24 mouse cellular contexts compared by ENCODE assay signal in the genomic region with DNA sequence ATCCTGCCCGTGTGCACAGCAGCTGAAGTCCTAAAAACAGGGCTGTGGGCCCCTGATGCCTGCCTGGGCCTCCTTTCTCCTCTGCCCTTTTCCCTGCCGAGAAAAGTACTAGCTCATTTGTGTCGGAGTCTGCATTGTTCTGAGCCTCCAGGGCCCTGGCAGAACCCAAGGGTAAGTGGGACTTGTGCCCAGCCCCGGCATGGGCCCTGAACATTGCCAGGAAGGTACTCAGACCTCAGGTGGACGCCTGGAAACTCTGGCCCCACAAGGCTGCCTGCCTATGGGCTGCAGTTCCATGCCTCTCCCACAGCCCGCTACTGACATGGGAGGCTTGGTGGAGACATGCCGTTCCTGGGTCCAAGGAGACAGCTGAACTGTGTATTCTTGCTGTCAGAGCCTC.
DNase-seq lines count a peak whose midpoint lies in the region; ATAC-seq lines count a peak whose summit lies in the region.
"Had no signal": no experiment of that assay in that cellular context is flagged by ENCODE, and none has a peak within 500 bp of the region (broad histone marks: within the 10 kb centered on the region; RNA-seq: fewer than 3 reads in every experiment).

No protein-coding gene starts in this region.

- peak overlapping the region; percentile 66; the same call in 1 of the 2 replicates for H3K27ac ChIP-seq in hindbrain, embryonic 13.5 days
- H3K27ac ChIP-seq in hindbrain, embryonic 11.5 days (ENCODE audit: low read depth, low read length) = no peak overlapping the region
- H3K27ac ChIP-seq in kidney, embryonic 15.5 days = no peak overlapping the region
- H3K27ac ChIP-seq: embryonic facial prominence, embryonic 10.5 days; gastrocnemius, adult 2 months; neural tube, embryonic 13.5 days; stomach, embryonic 15.5 days had no signal

- peaks cover 66% of the 10 kb centered on the region for H3K4me1 ChIP-seq in hindbrain, embryonic 13.5 days (replicated peaks)
- H3K4me1 ChIP-seq in hindbrain, embryonic 11.5 days (replicated peaks; ENCODE audit: control insufficient read depth, insufficient read depth, low read length) = no peaks in the 10 kb centered on the region
- peaks cover 4% of the 10 kb centered on the region for H3K4me1 ChIP-seq in kidney, embryonic 15.5 days
- H3K4me1 ChIP-seq: stomach, embryonic 15.5 days had no signal

- WGBS in hindbrain, embryonic 13.5 days = 71% methylated on average over 7 of the region's 7 CpGs
- WGBS in hindbrain, embryonic 11.5 days = 87% methylated on average over 7 of the region's 7 CpGs
- WGBS in kidney, embryonic 15.5 days = 84% methylated on average over 7 of the region's 7 CpGs

- no peak overlapping the region for H3K4me3 ChIP-seq in hindbrain, embryonic 13.5 days
- H3K4me3 ChIP-seq in hindbrain, embryonic 11.5 days (ENCODE audit: low read depth, low read length) = no peak overlapping the region
- no peak overlapping the region for H3K4me3 ChIP-seq in kidney, embryonic 15.5 days (replicated peaks)
- H3K4me3 ChIP-seq: embryonic facial prominence, embryonic 10.5 days; gastrocnemius, adult 2 months; megakaryocyte, embryonic 14.5 days; myocyte; neural tube, embryonic 13.5 days; stomach, embryonic 15.5 days had no signal

- no peak overlapping the region for H3K4me2 ChIP-seq in hindbrain, embryonic 13.5 days
- H3K4me2 ChIP-seq in hindbrain, embryonic 11.5 days (replicated peaks; ENCODE audit: low read depth, low read length) = no peak overlapping the region
- H3K4me2 ChIP-seq in kidney, embryonic 15.5 days = no peak overlapping the region
- H3K4me2 ChIP-seq: neural tube, embryonic 13.5 days; stomach, embryonic 15.5 days had no signal

- ATAC-seq in hindbrain, embryonic 13.5 days (ENCODE audit: low FRiP score) = no peak
- ATAC-seq in hindbrain, embryonic 11.5 days (ENCODE audit: low FRiP score) = no peak
- ATAC-seq in kidney, embryonic 15.5 days (replicated peaks; ENCODE audit: low FRiP score) = no peak
- ATAC-seq: inflammation-experienced regulatory T-cells, adult 6 months; midbrain, embryonic 16.5 days had no signal

- no peaks in the 10 kb centered on the region for H3K9me3 ChIP-seq in hindbrain, embryonic 13.5 days
- H3K9me3 ChIP-seq in hindbrain, embryonic 11.5 days (ENCODE audit: control insufficient read depth, low read length) = no peaks in the 10 kb centered on the region
- H3K9me3 ChIP-seq in kidney, embryonic 15.5 days (replicated peaks) = no peaks in the 10 kb centered on the region
- H3K9me3 ChIP-seq: embryonic facial prominence, embryonic 10.5 days; megakaryocyte, embryonic 14.5 days; neural tube, embryonic 13.5 days; stomach, embryonic 15.5 days had no signal

- peak overlapping the region; percentile 46; the same call in 1 of the 2 replicates for H3K9ac ChIP-seq in hindbrain, embryonic 13.5 days
- no peak overlapping the region for H3K9ac ChIP-seq in hindbrain, embryonic 11.5 days (ENCODE audit: low read depth, low read length)
- H3K9ac ChIP-seq in kidney, embryonic 15.5 days = no peak overlapping the region
- H3K9ac ChIP-seq: neural tube, embryonic 13.5 days; stomach, embryonic 15.5 days had no signal

- H3K27me3 ChIP-seq in hindbrain, embryonic 13.5 days = 0 out of 2 replicates have a peak, but pooled peaks cover 2% of the 10 kb centered on the region
- no peaks in the 10 kb centered on the region for H3K27me3 ChIP-seq in hindbrain, embryonic 11.5 days (ENCODE audit: control insufficient read depth, insufficient read depth, low read length)
- no peaks in the 10 kb centered on the region for H3K27me3 ChIP-seq in kidney, embryonic 15.5 days
- H3K27me3 ChIP-seq: megakaryocyte, embryonic 14.5 days; neural tube, embryonic 13.5 days; stomach, embryonic 15.5 days had no signal

- intact Hi-C loops in left cerebral cortex, postnatal 25 days (cut with DNase I) = no loop called here

- 0 out of 2 replicates have a peak, but pooled peaks cover 5% of the 10 kb centered on the region for H3K36me3 ChIP-seq in hindbrain, embryonic 13.5 days
- no peaks in the 10 kb centered on the region for H3K36me3 ChIP-seq in hindbrain, embryonic 11.5 days (ENCODE audit: control insufficient read depth, insufficient read depth, low read length)
- H3K36me3 ChIP-seq in kidney, embryonic 15.5 days = peaks cover 9% of the 10 kb centered on the region
- H3K36me3 ChIP-seq: neural tube, embryonic 13.5 days; stomach, embryonic 15.5 days had no signal

- no peak for DNase-seq in hindbrain, embryonic 11.5 days (ENCODE audit: low spot score)
- peak; percentile 81 for DNase-seq in brain, adult 2 months (ENCODE audit: low read depth, low spot score)
- peak; percentile 84 for DNase-seq in cerebellum, adult 11 months
- DNase-seq in cerebellum, adult 9-11 months = peak; percentile 90
- no peak for DNase-seq in left cerebral cortex, postnatal 25 days (ENCODE audit: low spot score in 2 of 2)
- no peak for DNase-seq in right cerebral cortex, postnatal 36 days (ENCODE audit: low spot score in 2 of 2)
- DNase-seq: adrenal gland, postnatal 25 days; gastrocnemius, adult 2 months; heart, postnatal 4 days; kidney, adult 18-20 months; kidney, postnatal 10 days; lung, postnatal 10 days; right cerebral cortex, adult 18-20 months; thymus, adult 18-20 months; thymus, postnatal 36 days had no signal

Comparison
In these comparisons a context has a peak if more than half of its experiments do, and no peak if none do; other contexts are left out.
1. DNase-seq: peak in brain, adult 2 months (single experiment), cerebellum, adult 11 months (single experiment) and cerebellum, adult 9-11 months (single experiment); none in hindbrain, embryonic 11.5 days (single experiment), left cerebral cortex, postnatal 25 days (0 of 2) and right cerebral cortex, postnatal 36 days (0 of 2).